Mouse (Mus musculus) limb, embryonic 11.5 days (tissue): ENCODE measurements around the gene Chp1. TPM values are rescaled to one million over a fixed set of nuclear protein-coding genes. Genes with fewer than 3 reads are reported as not detected.

ENCODE experiments used
- ATAC-seq: fragments of 200-750 bp; cut with Nextera tagmentation; 2 replicates; pipeline ENCODE4 v1.8.0; 2017; ENCODE audit warnings: low read depth; ENCODE audit not compliant: insufficient number of reproducible peaks, low FRiP score, low TSS enrichment
- DNase-seq: peaks from one replicate; pipeline ENCODE4 v3.0.0-alpha.2; 2015; ENCODE audit warnings: low spot score
- H3K27ac ChIP-seq: fragments of 300-500 bp; sonication (generic); replicated peaks from 2 replicates; pipeline ENCODE4 v1.5.1; 2014; ENCODE audit warnings: low read depth, mild to moderate bottlenecking, low read length
- H3K27me3 ChIP-seq: fragments of 300-500 bp; sonication (generic); 2 replicates; pipeline ENCODE4 v1.6.1; 2014; ENCODE audit warnings: mild to moderate bottlenecking, low read length, mixed read lengths; ENCODE audit not compliant: control insufficient read depth, insufficient read depth
- H3K36me3 ChIP-seq: fragments of 300-500 bp; sonication (generic); 2 replicates; pipeline ENCODE4 v1.6.1; 2014; ENCODE audit warnings: mild to moderate bottlenecking, low read length, moderate library complexity, mixed read lengths; ENCODE audit not compliant: control insufficient read depth, insufficient read depth
- H3K4me1 ChIP-seq: fragments of 300-500 bp; sonication (generic); 2 replicates; pipeline ENCODE4 v1.6.1; 2014; ENCODE audit warnings: low read length, mixed read lengths; ENCODE audit not compliant: control insufficient read depth, insufficient read depth
- H3K4me2 ChIP-seq: fragments of 300-500 bp; sonication (generic); 2 replicates; pipeline ENCODE4 v1.6.1; 2014; ENCODE audit warnings: low read depth, mild to moderate bottlenecking, moderate library complexity; ENCODE audit not compliant: severe bottlenecking
- H3K4me3 ChIP-seq: fragments of 300-500 bp; sonication (generic); 2 replicates; pipeline ENCODE4 v1.5.1; 2014; ENCODE audit warnings: low read depth, low read length
- H3K9ac ChIP-seq: fragments of 300-500 bp; sonication (generic); 2 replicates; pipeline ENCODE4 v1.6.1; 2014; ENCODE audit warnings: mild to moderate bottlenecking, low read length
- H3K9me3 ChIP-seq: fragments of 300-500 bp; sonication (generic); 2 replicates; pipeline ENCODE4 v1.6.1; 2016; ENCODE audit warnings: low read length; ENCODE audit not compliant: control insufficient read depth
- WGBS: fragments of 180-500 bp; shearing (Covaris S2); extraction: QIAGEN DNeasy Blood & Tissue Kit; methylation state at CpG from one replicate; pipeline ENCODE4 v1.1.7; 2014; 5-methylcytosine and 5-hydroxymethylcytosine counted together
- polyA plus RNA-seq: library from polyadenylated mRNA; unstranded; fragments of >200 nt; fragmentation: Nextera tagmentation; extraction: Ambion mirVana; gene quantifications from 2 replicates; pipeline ENCODE4 v1.2.1, GENCODE M21; 2014

Chp1 gene
- polyA plus RNA-seq, 1 experiment from 2014 or later: 65.5 TPM

DNA sequence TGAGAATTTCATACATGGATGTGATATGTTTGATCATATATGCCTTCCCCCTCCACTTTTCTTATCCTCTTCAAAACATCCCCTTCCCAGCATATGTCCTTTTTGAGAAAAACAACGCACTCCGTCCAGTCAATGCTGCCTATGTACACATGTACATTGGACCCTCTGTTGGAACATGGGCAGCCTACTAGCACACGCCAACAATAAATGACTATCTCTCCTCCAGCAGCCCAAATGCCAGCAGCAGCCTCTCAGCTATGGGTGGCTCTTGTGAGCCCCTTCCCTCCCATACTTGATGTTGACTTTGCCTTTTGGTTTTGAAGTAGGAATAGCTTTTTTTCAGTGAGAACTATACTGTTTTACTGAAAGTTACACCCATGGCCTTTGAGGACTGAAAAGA is 34.1 kb downstream of the Chp1 start:
- no peak overlapping the region for H3K4me3 ChIP-seq
- H3K4me1 ChIP-seq: no peaks in the 10 kb centered on the region
- H3K36me3 ChIP-seq: no peaks in the 10 kb centered on the region
- ATAC-seq (no peak), DNase-seq (no peak)
- H3K9ac ChIP-seq: no peak overlapping the region
- 93% methylated on average over 3 of the region's 3 CpGs for WGBS
- H3K4me2 ChIP-seq: no peak overlapping the region
- H3K27ac ChIP-seq: no peak overlapping the region
- H3K27me3 ChIP-seq: no peaks in the 10 kb centered on the region
- no peaks in the 10 kb centered on the region for H3K9me3 ChIP-seq

DNA sequence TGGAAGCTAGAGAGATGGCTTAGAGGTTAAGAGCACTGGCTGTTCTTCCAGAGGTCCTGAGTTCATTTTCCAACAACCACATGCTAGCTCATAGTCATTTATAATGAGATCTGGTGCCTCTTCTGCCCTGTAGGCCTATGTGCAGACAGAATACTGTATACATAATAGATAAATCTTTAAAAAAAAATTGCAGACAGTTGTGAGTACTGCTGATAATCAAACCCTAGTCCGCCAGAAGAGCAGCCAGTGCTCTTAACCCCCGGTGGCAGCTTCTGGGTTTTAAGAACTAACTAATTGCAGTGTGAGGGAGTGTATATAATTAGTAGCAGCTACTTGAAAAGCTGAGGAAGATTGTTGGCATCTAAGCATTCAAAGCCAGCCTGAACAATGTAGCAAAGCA is 35.9 kb downstream of the Chp1 start:
- Histone ChIP-seq H3K36me3 (no peaks in the 10 kb centered on the region), H3K9me3 (no peaks in the 10 kb centered on the region), H3K4me1 (no peaks in the 10 kb centered on the region), H3K4me2 (no peak overlapping the region), H3K27ac (no peak overlapping the region), H3K27me3 (no peaks in the 10 kb centered on the region), H3K9ac (no peak overlapping the region), H3K4me3 (no peak overlapping the region)
- no peak for ATAC-seq
- WGBS: 41% methylated on average over 2 of the region's 2 CpGs
- DNase-seq: no peak

DNA sequence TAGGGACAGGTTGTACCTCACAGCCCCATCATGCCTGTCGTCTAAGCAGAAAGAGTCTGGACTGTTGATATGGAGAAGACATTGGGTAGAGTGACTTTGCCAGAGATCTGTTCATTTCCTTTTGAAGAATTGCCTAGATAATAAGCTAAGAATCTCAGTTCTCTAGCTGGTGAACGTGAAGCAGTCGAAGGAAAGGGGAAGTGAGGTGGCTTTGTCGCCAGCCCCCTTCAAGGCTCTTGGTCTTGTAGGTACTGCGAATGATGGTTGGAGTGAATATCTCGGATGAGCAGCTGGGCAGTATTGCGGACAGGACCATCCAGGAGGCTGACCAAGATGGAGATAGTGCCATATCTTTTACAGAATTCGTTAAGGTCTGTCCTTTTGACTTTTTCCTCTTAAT is 36.8 kb downstream of the Chp1 start:
- Histone ChIP-seq H3K36me3 (no peaks in the 10 kb centered on the region), H3K27me3 (no peaks in the 10 kb centered on the region), H3K9me3 (no peaks in the 10 kb centered on the region), H3K4me3 (no peak overlapping the region), H3K9ac (no peak overlapping the region), H3K4me2 (no peak overlapping the region), H3K4me1 (no peaks in the 10 kb centered on the region), H3K27ac (no peak overlapping the region)
- DNase-seq (no peak), ATAC-seq (no peak)
- WGBS: 82% methylated on average over 8 of the region's 8 CpGs

DNA sequence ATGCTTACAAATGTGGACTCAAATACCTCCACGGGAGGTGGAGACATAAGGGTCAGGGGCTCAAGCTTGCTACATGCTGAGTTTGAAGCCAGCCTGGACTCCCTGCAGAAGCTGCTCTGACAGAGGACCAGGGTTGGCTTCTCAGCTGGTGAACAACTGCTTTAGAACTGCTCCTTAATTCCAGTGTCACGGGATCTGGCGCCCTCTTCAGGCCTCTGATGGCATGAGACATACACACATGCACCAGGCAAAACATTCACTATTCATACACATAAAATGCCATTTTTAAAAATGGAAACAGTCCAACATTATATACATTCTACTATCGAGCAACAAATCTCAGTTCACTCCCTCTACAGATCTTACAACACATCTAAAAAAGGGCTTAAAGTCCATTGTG is 39.9 kb downstream of the Chp1 start:
- no peak overlapping the region for H3K27ac ChIP-seq
- no peaks in the 10 kb centered on the region for H3K36me3 ChIP-seq
- no peak overlapping the region for H3K4me2 ChIP-seq
- H3K9ac ChIP-seq: no peak overlapping the region
- no peak overlapping the region for H3K4me3 ChIP-seq
- 18% methylated on average over 4 of the region's 4 CpGs for WGBS
- ATAC-seq: no peak
- no peaks in the 10 kb centered on the region for H3K9me3 ChIP-seq
- DNase-seq: peak; percentile 75
- H3K27me3 ChIP-seq: no peaks in the 10 kb centered on the region
- H3K4me1 ChIP-seq: no peaks in the 10 kb centered on the region

DNA sequence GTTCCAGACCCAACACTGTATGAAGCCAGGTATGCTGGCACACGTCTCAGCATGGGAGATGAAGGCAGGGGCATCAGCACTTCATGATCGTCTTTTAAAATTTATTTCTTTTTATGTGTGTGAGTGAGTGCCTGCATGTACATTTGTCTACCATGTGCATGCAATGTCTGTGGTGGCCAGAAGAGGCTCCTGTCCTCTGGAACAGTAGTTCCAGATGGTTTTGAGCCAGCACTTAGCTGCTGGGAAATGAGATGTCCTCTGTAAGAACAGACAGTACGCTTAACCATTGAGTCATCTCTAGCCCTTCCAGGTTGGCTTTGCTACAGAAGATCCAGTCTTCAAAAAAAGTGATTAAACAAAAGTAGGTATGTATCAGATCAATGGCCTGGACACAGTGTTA is 43.8 kb downstream of the Chp1 start:
- ATAC-seq: no peak
- WGBS: 87% methylated on average over 3 of the region's 3 CpGs
- no peaks in the 10 kb centered on the region for H3K9me3 ChIP-seq

DNA sequence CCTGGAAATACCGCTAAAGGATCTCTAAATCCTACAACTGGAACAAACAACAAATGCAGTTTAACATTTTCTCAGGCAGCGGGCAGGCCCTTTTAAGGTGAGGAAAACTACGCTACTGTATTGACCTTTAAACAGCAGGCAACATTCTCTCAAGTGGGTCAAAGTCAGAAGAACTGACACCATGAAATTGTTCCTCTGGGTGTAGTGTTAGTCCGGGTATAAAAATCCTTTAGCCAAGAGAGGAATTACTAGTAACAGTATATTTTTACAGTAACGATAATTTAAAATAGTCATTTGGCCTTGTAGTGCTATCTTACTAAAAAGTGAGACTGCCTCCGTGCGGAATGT is 46.2 kb downstream of the Chp1 start:
- Histone ChIP-seq H3K9ac (0 out of 2 replicates have a peak overlapping the region, but pooled peaks have one; percentile 34), H3K9me3 (no peaks in the 10 kb centered on the region), H3K4me3 (peak overlapping the region; percentile 69; the same call in 1 of the 2 replicates), H3K4me2 (peak overlapping the region; percentile 56; the same call in 1 of the 2 replicates), H3K4me1 (no peaks in the 10 kb centered on the region), H3K27ac (peak overlapping the region; percentile 51; the same call in 1 of the 2 replicates), H3K27me3 (no peaks in the 10 kb centered on the region), H3K36me3 (peaks cover 9% of the 10 kb centered on the region; the same call in 1 of the 2 replicates)
- ATAC-seq: peak; percentile 42; the same call in 1 of the 2 replicates
- DNase-seq: peak; percentile 25
- WGBS: 8% methylated on average over 7 of the region's 7 CpGs

More for the DNA sequence above, 43.8 kb downstream of the Chp1 start:
- no peaks in the 10 kb centered on the region for H3K4me1 ChIP-seq
- no peak overlapping the region for H3K9ac ChIP-seq
- H3K4me3 ChIP-seq: no peak overlapping the region
- no peaks in the 10 kb centered on the region for H3K36me3 ChIP-seq
- H3K27me3 ChIP-seq: no peaks in the 10 kb centered on the region
- no peak overlapping the region for H3K27ac ChIP-seq
- no peak for DNase-seq
- no peak overlapping the region for H3K4me2 ChIP-seq

DNA sequence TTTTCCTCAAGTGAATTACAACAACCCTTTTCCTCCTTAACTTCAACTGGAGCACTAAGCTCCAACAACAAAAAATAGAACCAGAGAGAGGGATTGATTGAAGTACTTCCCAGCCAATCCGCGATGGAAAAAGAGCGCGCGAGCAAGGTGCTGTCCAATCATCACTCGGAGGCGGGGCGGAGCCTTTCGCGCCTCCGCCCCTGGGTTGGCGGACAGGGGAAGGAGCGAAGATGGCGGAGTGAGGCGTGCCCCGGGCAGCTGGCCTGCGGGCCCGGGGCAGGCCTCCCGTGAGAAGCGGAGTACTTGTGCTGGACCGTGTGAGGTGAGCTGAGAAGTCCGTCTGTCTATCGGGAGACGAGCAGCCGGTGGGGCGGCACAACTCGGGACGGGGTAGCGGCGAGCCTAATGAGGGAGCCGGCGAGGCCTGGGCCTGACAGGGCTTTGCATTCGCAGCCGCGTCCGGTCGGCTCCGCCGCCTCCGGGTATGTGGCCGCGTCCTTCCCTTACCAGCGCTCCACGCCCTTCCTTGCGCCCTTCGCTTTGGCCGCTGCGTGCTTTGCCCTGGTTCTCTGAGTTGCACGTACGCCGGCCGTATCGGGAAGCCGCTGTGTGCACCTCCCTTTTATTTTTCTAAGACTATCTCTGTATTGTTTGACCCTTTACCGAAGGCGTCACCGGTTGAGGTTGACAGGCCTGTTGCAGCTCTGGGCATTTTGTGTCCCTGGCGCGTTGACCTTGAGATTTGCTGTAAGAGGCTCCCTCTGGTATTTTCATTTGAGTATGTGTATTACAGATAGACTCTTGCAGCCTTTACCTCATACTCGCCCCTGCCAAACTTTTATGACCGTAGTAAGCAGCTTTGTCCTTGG is 46.9 kb downstream of the Chp1 start:
- WGBS: under 1% methylated on average over 60 of the region's 61 CpGs
- Histone ChIP-seq H3K4me3 (peak overlapping the region; percentile 69), H3K4me2 (peak overlapping the region; percentile 56), H3K9me3 (no peaks in the 10 kb centered on the region), H3K36me3 (peaks cover 9% of the 10 kb centered on the region; the same call in 1 of the 2 replicates), H3K4me1 (no peaks in the 10 kb centered on the region), H3K9ac (peak overlapping the region; percentile 94), H3K27ac (no peak overlapping the region; the same call in 1 of the 2 replicates), H3K27me3 (no peaks in the 10 kb centered on the region)
- ATAC-seq (peak; percentile 91), DNase-seq (peak; percentile 98)

DNA sequence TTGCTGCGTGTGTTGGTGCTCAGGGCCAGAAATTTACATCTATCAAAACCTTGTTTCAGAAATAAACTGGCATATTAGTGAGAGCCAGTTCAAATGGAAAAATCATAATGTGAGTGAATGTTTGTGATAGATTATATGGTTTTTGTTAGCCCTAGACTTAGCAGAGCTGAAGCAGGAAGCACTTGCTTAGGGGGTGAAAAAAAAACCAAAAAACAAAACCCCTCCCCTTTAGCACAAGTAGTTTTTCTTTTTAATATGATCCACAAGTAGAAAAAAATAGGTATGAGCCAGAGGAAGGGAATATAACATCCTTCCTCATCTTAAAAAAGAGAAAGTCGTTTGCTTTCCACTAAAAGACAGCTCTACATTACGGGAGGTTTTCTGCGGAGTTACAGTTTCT is 47.8 kb downstream of the Chp1 start:
- 61% methylated on average over 4 of the region's 4 CpGs for WGBS
- DNase-seq (no peak), ATAC-seq (no peak)
- Histone ChIP-seq H3K27ac (no peak overlapping the region), H3K9ac (peak overlapping the region; percentile 94; the same call in 1 of the 2 replicates), H3K4me1 (no peaks in the 10 kb centered on the region), H3K4me2 (peak overlapping the region; percentile 56), H3K4me3 (peak overlapping the region; percentile 69), H3K27me3 (no peaks in the 10 kb centered on the region), H3K36me3 (peaks cover 11% of the 10 kb centered on the region; the same call in 1 of the 2 replicates), H3K9me3 (no peaks in the 10 kb centered on the region)
